Mouse (Mus musculus) intestine, embryonic 15.5 days (tissue): Measurements from ENCODE around the gene Retreg1. TPM values are rescaled to one million over a fixed set of nuclear protein-coding genes. Genes with fewer than 3 reads are reported as not detected.

Source experiments
- ATAC-seq: fragments of 200-750 bp; cut with Nextera tagmentation; 2 replicates; pipeline ENCODE4 v1.8.0; 2017; ENCODE audit warnings: moderate TSS enrichment, moderate library complexity
- H3K27ac ChIP-seq: fragments of 300-500 bp; sonication (generic); 2 replicates; pipeline ENCODE4 v1.5.1; 2015; ENCODE audit warnings: mild to moderate bottlenecking, inconsistent platforms
- H3K27me3 ChIP-seq: fragments of 300-500 bp; sonication (generic); replicated peaks from 2 replicates; pipeline ENCODE4 v1.6.1; 2015; ENCODE audit warnings: inconsistent platforms
- H3K36me3 ChIP-seq: fragments of 300-500 bp; sonication (generic); 2 replicates; pipeline ENCODE4 v1.6.1; 2015; ENCODE audit warnings: inconsistent platforms
- H3K4me1 ChIP-seq: fragments of 300-500 bp; sonication (generic); replicated peaks from 2 replicates; pipeline ENCODE4 v1.6.1; 2015; ENCODE audit warnings: inconsistent platforms
- H3K4me2 ChIP-seq: fragments of 300-500 bp; sonication (generic); replicated peaks from 2 replicates; pipeline ENCODE4 v1.6.1; 2015; ENCODE audit warnings: mild to moderate bottlenecking, inconsistent platforms
- H3K4me3 ChIP-seq: fragments of 300-500 bp; sonication (generic); replicated peaks from 2 replicates; pipeline ENCODE4 v1.5.1; 2015; ENCODE audit warnings: inconsistent platforms
- H3K9ac ChIP-seq: fragments of 300-500 bp; sonication (generic); 2 replicates; pipeline ENCODE4 v1.6.1; 2015; ENCODE audit warnings: inconsistent platforms
- H3K9me3 ChIP-seq: fragments of 300-500 bp; sonication (generic); 2 replicates; pipeline ENCODE4 v1.6.1; 2016; ENCODE audit warnings: inconsistent platforms
- WGBS: fragments of 180-500 bp; shearing (Covaris S2); methylation state at CpG from one replicate; pipeline ENCODE4 v1.1.7; 2015; 5-methylcytosine and 5-hydroxymethylcytosine counted together
- polyA plus RNA-seq: library from polyadenylated mRNA; unstranded; fragments of >200 nt; fragmentation: Nextera tagmentation; extraction: Ambion mirVana; gene quantifications from 2 replicates; pipeline ENCODE4 v1.2.1, GENCODE M21; 2015

Retreg1 gene
- polyA plus RNA-seq, 1 experiment from 2014 or later, result 10.7 TPM

DNA sequence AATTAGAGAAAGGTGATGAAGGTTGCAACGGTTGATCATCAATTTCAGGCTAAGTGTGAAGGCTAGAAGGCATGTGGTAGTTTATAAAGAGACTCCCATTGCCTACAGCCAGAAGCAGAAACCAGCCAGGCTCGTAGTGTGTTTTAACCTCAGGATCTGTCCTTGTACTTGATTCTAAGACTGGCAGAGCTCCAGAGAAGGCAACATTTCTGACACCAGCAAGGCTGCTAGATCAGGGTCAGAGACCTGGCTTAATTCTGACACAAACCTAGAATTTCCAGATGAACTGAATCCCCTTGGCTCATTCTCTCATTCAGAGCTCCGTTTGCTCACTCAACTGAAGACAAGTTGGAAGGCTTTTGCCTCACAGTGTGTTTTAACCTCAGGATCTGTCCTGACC, 165.6 kb downstream of the Retreg1 start:
- ATAC-seq, result no peak
- WGBS, result 77% methylated on average over 3 of the region's 3 CpGs
- Histone ChIP-seq H3K9ac (no peak overlapping the region), H3K4me3 (no peak overlapping the region), H3K36me3 (no peaks in the 10 kb centered on the region), H3K4me2 (no peak overlapping the region), H3K27me3 (no peaks in the 10 kb centered on the region), H3K4me1 (no peaks in the 10 kb centered on the region), H3K27ac (no peak overlapping the region), H3K9me3 (no peaks in the 10 kb centered on the region)

DNA sequence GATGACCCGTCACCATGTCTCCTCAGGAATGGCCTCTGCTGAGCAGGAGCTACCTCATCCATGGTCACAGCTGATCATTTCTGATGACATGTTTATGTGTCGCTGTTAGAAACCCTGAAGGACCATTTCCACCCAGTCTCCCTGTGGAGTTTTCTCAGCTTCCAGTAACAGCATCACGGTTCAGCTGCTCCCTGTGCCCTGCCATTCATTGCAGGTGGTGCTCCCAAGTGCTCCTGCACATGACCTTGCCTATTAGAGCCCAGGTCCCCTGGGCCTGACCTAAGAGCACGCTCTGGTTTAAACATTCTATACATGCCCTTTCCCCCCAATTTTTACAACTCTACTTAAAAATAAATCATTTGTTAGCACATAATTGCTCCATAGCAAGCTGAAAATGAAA, 169.9 kb downstream of the Retreg1 start:
- H3K9me3 ChIP-seq, result no peaks in the 10 kb centered on the region
- no peak overlapping the region for H3K27ac ChIP-seq
- H3K27me3 ChIP-seq, result no peaks in the 10 kb centered on the region

DNA sequence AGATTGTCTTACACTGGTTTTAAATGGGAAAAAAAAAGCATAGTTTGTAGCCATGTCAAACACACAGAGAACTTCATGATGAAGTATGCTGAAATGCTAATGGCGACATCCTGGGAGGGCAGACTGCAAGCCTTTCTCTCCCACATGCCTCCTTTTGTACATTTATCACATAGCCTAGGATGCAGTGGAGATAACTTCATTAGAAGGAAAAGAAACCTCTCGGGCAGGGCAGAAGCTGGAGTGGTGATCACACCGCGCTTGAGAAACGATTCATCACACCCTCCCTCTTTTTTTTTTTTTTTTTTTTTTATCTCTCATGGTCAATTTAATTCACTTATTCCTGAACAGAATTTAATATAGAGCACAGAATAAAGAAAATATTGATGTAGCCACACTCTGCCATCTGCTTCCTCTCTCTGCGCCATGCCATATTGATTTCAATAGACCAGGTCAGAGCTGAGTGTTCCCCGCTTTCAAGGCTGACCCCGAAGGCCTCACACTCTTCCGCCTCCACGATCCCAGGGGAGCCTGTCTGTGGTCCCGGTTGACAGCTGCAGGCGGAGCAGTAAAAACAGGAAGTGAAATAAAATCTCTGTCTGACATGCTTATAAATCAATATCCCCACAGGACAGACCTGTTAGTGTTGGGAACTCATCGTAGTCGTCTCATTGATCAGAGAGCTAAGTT, 173.1 kb downstream of the Retreg1 start:
- WGBS, result 40% methylated on average over 14 of the region's 14 CpGs

More for the DNA sequence above, 169.9 kb downstream of the Retreg1 start:
- Histone ChIP-seq H3K4me1 (no peaks in the 10 kb centered on the region), H3K36me3 (no peaks in the 10 kb centered on the region), H3K4me3 (no peak overlapping the region), H3K9ac (no peak overlapping the region), H3K4me2 (no peak overlapping the region)
- WGBS, result 76% methylated on average over 4 of the region's 4 CpGs
- no peak for ATAC-seq

DNA sequence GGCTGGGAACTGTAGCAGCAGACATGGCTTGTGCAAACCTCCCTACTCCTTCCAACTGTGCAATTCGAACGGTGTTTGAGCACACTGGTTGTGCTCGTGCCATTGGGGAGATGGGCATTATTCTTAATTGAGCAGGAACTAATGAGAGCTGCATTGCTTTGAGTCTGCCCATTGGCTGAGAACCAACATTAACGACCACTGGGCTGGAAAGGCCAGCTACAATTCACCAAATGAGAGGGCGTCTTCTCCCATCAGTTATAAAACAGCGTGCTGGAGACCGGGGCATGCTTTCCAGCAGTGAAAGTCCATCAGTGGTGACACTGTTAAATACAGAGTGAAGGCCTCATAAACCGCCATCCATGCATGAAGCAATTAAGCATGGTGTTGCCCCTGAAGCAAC, 178.7 kb downstream of the Retreg1 start:
- H3K4me2 ChIP-seq, result no peak overlapping the region
- no peak overlapping the region for H3K27ac ChIP-seq
- no peaks in the 10 kb centered on the region for H3K9me3 ChIP-seq
- WGBS, result 78% methylated on average over 8 of the region's 8 CpGs
- H3K27me3 ChIP-seq, result no peaks in the 10 kb centered on the region
- no peak overlapping the region for H3K4me3 ChIP-seq
- H3K4me1 ChIP-seq, result no peaks in the 10 kb centered on the region
- no peaks in the 10 kb centered on the region for H3K36me3 ChIP-seq
- no peak for ATAC-seq
- no peak overlapping the region for H3K9ac ChIP-seq

More for the DNA sequence above, 173.1 kb downstream of the Retreg1 start:
- Histone ChIP-seq H3K4me2 (no peak overlapping the region), H3K27me3 (no peaks in the 10 kb centered on the region), H3K9ac (no peak overlapping the region), H3K4me3 (no peak overlapping the region), H3K36me3 (no peaks in the 10 kb centered on the region), H3K9me3 (no peaks in the 10 kb centered on the region), H3K27ac (no peak overlapping the region), H3K4me1 (no peaks in the 10 kb centered on the region)
- ATAC-seq, result no peak

DNA sequence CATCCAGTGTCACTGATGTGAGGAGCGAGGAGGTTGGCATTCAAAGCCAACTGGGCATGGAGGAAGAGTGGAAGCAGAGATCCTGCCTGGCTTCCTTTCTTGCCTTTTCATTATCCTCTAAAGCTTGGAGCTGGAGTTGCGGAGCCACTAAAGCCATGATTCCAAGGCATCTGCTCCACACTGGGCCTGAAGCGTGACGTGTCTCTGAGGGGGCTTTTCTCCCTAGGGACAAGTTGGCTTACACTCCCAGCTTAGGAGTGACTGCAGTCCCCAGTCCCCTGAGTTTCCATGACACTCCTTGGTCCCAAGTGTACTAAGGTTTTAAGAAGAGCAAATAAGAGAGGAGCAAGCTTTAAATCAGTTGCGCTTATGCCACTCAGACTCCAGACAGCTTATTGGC, 179.7 kb downstream of the Retreg1 start:
- Histone ChIP-seq H3K4me3 (no peak overlapping the region), H3K9me3 (no peaks in the 10 kb centered on the region), H3K4me1 (no peaks in the 10 kb centered on the region), H3K27me3 (no peaks in the 10 kb centered on the region), H3K9ac (no peak overlapping the region), H3K27ac (no peak overlapping the region), H3K4me2 (no peak overlapping the region), H3K36me3 (no peaks in the 10 kb centered on the region)
- 89% methylated on average over 5 of the region's 5 CpGs for WGBS
- no peak for ATAC-seq

Other genes with a start within 250 kb of the Retreg1 start
- gene Myo10, start 220.7 kb upstream of the Retreg1 start, polyA plus RNA-seq, result 23.9 and 25.3 TPM in 2 replicates
- 31.8 and 34.9 TPM in 2 replicates for gene Zfp622, start 141.2 kb downstream of the Retreg1 start, polyA plus RNA-seq